Mouse (Mus musculus) intestine, embryonic 14.5 days (tissue): ENCODE results near the gene Arl6ip4. TPM values are rescaled to one million over a fixed set of nuclear protein-coding genes. Genes with fewer than 3 reads are reported as not detected.

Experiments
- ATAC-seq: fragments of 200-750 bp; cut with Nextera tagmentation; replicated peaks from 2 replicates; pipeline ENCODE4 v1.8.0; 2017; ENCODE audit warnings: low read depth, moderate number of reproducible peaks, moderate TSS enrichment, moderate library complexity; ENCODE audit not compliant: low FRiP score, low TSS enrichment
- DNase-seq: peaks from one replicate; pipeline ENCODE4 v3.0.0-alpha.2; 2018; ENCODE audit warnings: low spot score
- H3K27ac ChIP-seq: fragments of 300-500 bp; sonication (generic); 2 replicates; pipeline ENCODE4 v1.5.1; 2014; ENCODE audit warnings: low read depth, mild to moderate bottlenecking, control low read depth
- H3K27me3 ChIP-seq: fragments of 300-500 bp; sonication (generic); replicated peaks from 2 replicates; pipeline ENCODE4 v1.6.1; 2014; ENCODE audit warnings: low read length, control low read depth; ENCODE audit not compliant: control insufficient read depth, insufficient read depth
- H3K36me3 ChIP-seq: fragments of 300-500 bp; sonication (generic); 2 replicates; pipeline ENCODE4 v1.6.1; 2014; ENCODE audit warnings: low read length, control low read depth; ENCODE audit not compliant: control insufficient read depth, insufficient read depth
- H3K4me1 ChIP-seq: fragments of 300-500 bp; sonication (generic); replicated peaks from 2 replicates; pipeline ENCODE4 v1.6.1; 2014; ENCODE audit warnings: low read length, control low read depth, mixed read lengths; ENCODE audit not compliant: control insufficient read depth, insufficient read depth
- H3K4me2 ChIP-seq: fragments of 300-500 bp; sonication (generic); 2 replicates; pipeline ENCODE4 v1.6.1; 2014; ENCODE audit warnings: low read length
- H3K4me3 ChIP-seq: fragments of 300-500 bp; sonication (generic); 2 replicates; pipeline ENCODE4 v1.5.1; 2014; ENCODE audit warnings: low read depth, low read length, control low read depth, mixed read lengths
- H3K9ac ChIP-seq: fragments of 300-500 bp; sonication (generic); 2 replicates; pipeline ENCODE4 v1.6.1; 2014; ENCODE audit warnings: mild to moderate bottlenecking, low read length
- H3K9me3 ChIP-seq: fragments of 300-500 bp; sonication (generic); 2 replicates; pipeline ENCODE4 v1.6.1; 2016; ENCODE audit warnings: low read length, control low read depth; ENCODE audit not compliant: control insufficient read depth
- WGBS: fragments of 180-500 bp; shearing (Covaris S2); extraction: QIAGEN DNeasy Blood & Tissue Kit; methylation state at CpG from one replicate; pipeline ENCODE4 v1.1.7; 2014; 5-methylcytosine and 5-hydroxymethylcytosine counted together
- polyA plus RNA-seq: library from polyadenylated mRNA; unstranded; fragments of >200 nt; fragmentation: Nextera tagmentation; extraction: Ambion mirVana; gene quantifications from 2 replicates; pipeline ENCODE4 v1.2.1, GENCODE M21; 2014

Gene Arl6ip4
- polyA plus RNA-seq, 1 experiment from 2014 or later: 99.9 TPM

- WGBS: 74% methylated on average over 4 of the region's 4 CpGs
- Histone ChIP-seq H3K4me2 (no peak overlapping the region), H3K27ac (no peak overlapping the region), H3K4me3 (no peak overlapping the region), H3K4me1 (no peaks in the 10 kb centered on the region), H3K9ac (no peak overlapping the region), H3K36me3 (no peaks in the 10 kb centered on the region), H3K9me3 (no peaks in the 10 kb centered on the region), H3K27me3 (no peaks in the 10 kb centered on the region)
- ATAC-seq (no peak), DNase-seq (no peak)
These were observed 36.8 kb downstream of the Arl6ip4 start for GRCm38 (mm10) chr5:124152734-124153133.

- Histone ChIP-seq H3K9me3 (no peaks in the 10 kb centered on the region), H3K36me3 (no peaks in the 10 kb centered on the region), H3K9ac (no peak overlapping the region), H3K27me3 (no peaks in the 10 kb centered on the region), H3K4me1 (peaks cover 11% of the 10 kb centered on the region), H3K4me2 (no peak overlapping the region), H3K27ac (no peak overlapping the region), H3K4me3 (no peak overlapping the region)
- no peak for DNase-seq
- ATAC-seq: no peak
- 69% methylated on average over 5 of the region's 5 CpGs for WGBS
These were observed 40.1 kb downstream of the Arl6ip4 start for GRCm38 (mm10) chr5:124155943-124156342.

- no peak overlapping the region for H3K27ac ChIP-seq
- H3K4me2 ChIP-seq: no peak overlapping the region
- no peaks in the 10 kb centered on the region for H3K27me3 ChIP-seq
- H3K4me1 ChIP-seq: peaks cover 22% of the 10 kb centered on the region
- H3K4me3 ChIP-seq: no peak overlapping the region
- H3K9ac ChIP-seq: no peak overlapping the region
- ATAC-seq: no peak
- DNase-seq: no peak
- no peaks in the 10 kb centered on the region for H3K36me3 ChIP-seq
- no peaks in the 10 kb centered on the region for H3K9me3 ChIP-seq
- WGBS: 59% methylated on average over 4 of the region's 4 CpGs
These were observed 42.4 kb downstream of the Arl6ip4 start for GRCm38 (mm10) chr5:124158305-124158704.

GRCm38 (mm10) chr5:124159453-124159852 is 43.6 kb downstream of the Arl6ip4 start:
- Histone ChIP-seq H3K4me1 (peaks cover 27% of the 10 kb centered on the region), H3K4me3 (no peak overlapping the region), H3K27me3 (no peaks in the 10 kb centered on the region), H3K9ac (no peak overlapping the region), H3K36me3 (no peaks in the 10 kb centered on the region), H3K27ac (no peak overlapping the region), H3K9me3 (no peaks in the 10 kb centered on the region), H3K4me2 (no peak overlapping the region; the same call in none of the 2 replicates)
- WGBS: 10% methylated on average over 7 of the region's 7 CpGs
- DNase-seq (peak; percentile 71), ATAC-seq (no peak; the same call in 1 of the 2 replicates)

- no peak overlapping the region for H3K9ac ChIP-seq
- WGBS: 33% methylated on average over 10 of the region's 10 CpGs
- DNase-seq (no peak), ATAC-seq (no peak)
- no peak overlapping the region for H3K4me3 ChIP-seq
- no peak overlapping the region for H3K27ac ChIP-seq
- no peaks in the 10 kb centered on the region for H3K9me3 ChIP-seq
- no peaks in the 10 kb centered on the region for H3K36me3 ChIP-seq
- no peaks in the 10 kb centered on the region for H3K27me3 ChIP-seq
- H3K4me2 ChIP-seq: no peak overlapping the region
- H3K4me1 ChIP-seq: peaks cover 50% of the 10 kb centered on the region
These were observed 45.9 kb downstream of the Arl6ip4 start for GRCm38 (mm10) chr5:124161831-124162230.

- Histone ChIP-seq H3K9ac (no peak overlapping the region), H3K36me3 (no peaks in the 10 kb centered on the region), H3K4me3 (no peak overlapping the region), H3K27me3 (no peaks in the 10 kb centered on the region), H3K4me2 (no peak overlapping the region), H3K4me1 (peaks cover 56% of the 10 kb centered on the region), H3K9me3 (no peaks in the 10 kb centered on the region), H3K27ac (no peak overlapping the region)
- DNase-seq (peak; percentile 81), ATAC-seq (0 out of 2 replicates have a peak, but pooled peaks have one; percentile 38)
- WGBS: 51% methylated on average over 5 of the region's 5 CpGs
These were observed 46.7 kb downstream of the Arl6ip4 start for GRCm38 (mm10) chr5:124162577-124162976.

GRCm38 (mm10) chr5:124163445-124163844 is 47.6 kb downstream of the Arl6ip4 start:
- Histone ChIP-seq H3K9ac (no peak overlapping the region), H3K36me3 (no peaks in the 10 kb centered on the region), H3K4me2 (no peak overlapping the region), H3K27ac (no peak overlapping the region), H3K4me1 (peaks cover 57% of the 10 kb centered on the region), H3K27me3 (no peaks in the 10 kb centered on the region), H3K4me3 (no peak overlapping the region), H3K9me3 (no peaks in the 10 kb centered on the region)
- no peak for DNase-seq
- ATAC-seq: no peak
- WGBS: 74% methylated on average over 11 of the region's 11 CpGs

- peak overlapping the region; percentile 24; the same call in 1 of the 2 replicates for H3K27ac ChIP-seq
These were observed 50.0 kb downstream of the Arl6ip4 start for GRCm38 (mm10) chr5:124165622-124166570.

GRCm38 (mm10) chr5:124166741-124167140 is 50.9 kb downstream of the Arl6ip4 start:
- no peak for DNase-seq
- Histone ChIP-seq H3K36me3 (no peaks in the 10 kb centered on the region), H3K9me3 (no peaks in the 10 kb centered on the region), H3K4me3 (no peak overlapping the region), H3K27ac (no peak overlapping the region), H3K27me3 (no peaks in the 10 kb centered on the region), H3K4me1 (peaks cover 45% of the 10 kb centered on the region), H3K4me2 (no peak overlapping the region), H3K9ac (no peak overlapping the region)
- no peak for ATAC-seq

More at GRCm38 (mm10) chr5:124165622-124166570, 50.0 kb downstream of the Arl6ip4 start:
- Histone ChIP-seq H3K4me3 (no peak overlapping the region), H3K9ac (no peak overlapping the region), H3K4me1 (peaks cover 46% of the 10 kb centered on the region), H3K4me2 (no peak overlapping the region), H3K27me3 (no peaks in the 10 kb centered on the region), H3K9me3 (no peaks in the 10 kb centered on the region), H3K36me3 (no peaks in the 10 kb centered on the region)
- DNase-seq (no peak), ATAC-seq (no peak)
- 29% methylated on average over 15 of the region's 15 CpGs for WGBS
